Mouse (Mus musculus) kidney, adult 2 months (tissue): ENCODE results near the gene Arih2.

Experiments
- CTCF ChIP-seq: fragments of 200-500 bp; conservative IDR thresholded peaks from 2 replicates; pipeline ENCODE4 v1.5.1; 2011; ENCODE audit warnings: low read depth, mild to moderate bottlenecking, control low read depth, low read length, moderate library complexity, mixed read lengths; ENCODE audit not compliant: insufficient read depth, insufficient read length
- POLR2A ChIP-seq: fragments of 200-500 bp; IDR thresholded peaks from one replicate; pipeline ENCODE4 v1.6.1; 2011; ENCODE audit warnings: low read depth, low read length, control low read depth

GRCm38 (mm10) chr9:108673151-108673550 lies 24.0 kb upstream of the Arih2 start:
- TF ChIP-seq CTCF (peak; percentile 36; the same call in 1 of the 2 replicates), POLR2A (no peak)
